Mouse (Mus musculus) neural tube, embryonic 15.5 days (tissue): ENCODE results near the gene Zfp383. TPM values are rescaled to one million over a fixed set of nuclear protein-coding genes. Genes with fewer than 3 reads are reported as not detected.
"Not testable (repeated sequence)": the region's sequence is repeated elsewhere in the genome, so short reads cannot be mapped to it uniquely, and the experiment has no call there.

ENCODE experiments used
- ATAC-seq: fragments of 200-750 bp; cut with Nextera tagmentation; 2 replicates; pipeline ENCODE4 v1.8.0; 2017; ENCODE audit warnings: mild to moderate bottlenecking, moderate TSS enrichment, moderate library complexity; ENCODE audit not compliant: low FRiP score
- H3K27ac ChIP-seq: fragments of 300-500 bp; sonication (generic); replicated peaks from 2 replicates; pipeline ENCODE4 v1.5.1; 2015; ENCODE audit warnings: mild to moderate bottlenecking, inconsistent platforms
- H3K27me3 ChIP-seq: fragments of 300-500 bp; sonication (generic); replicated peaks from 2 replicates; pipeline ENCODE4 v1.6.1; 2015; ENCODE audit warnings: inconsistent platforms
- H3K36me3 ChIP-seq: fragments of 300-500 bp; sonication (generic); 2 replicates; pipeline ENCODE4 v1.6.1; 2015; ENCODE audit warnings: inconsistent platforms
- H3K4me1 ChIP-seq: fragments of 300-500 bp; sonication (generic); 2 replicates; pipeline ENCODE4 v1.6.1; 2015; ENCODE audit warnings: inconsistent platforms
- H3K4me2 ChIP-seq: fragments of 300-500 bp; sonication (generic); 2 replicates; pipeline ENCODE4 v1.6.1; 2015; ENCODE audit warnings: inconsistent platforms, mild to moderate bottlenecking, moderate library complexity
- H3K4me3 ChIP-seq: fragments of 300-500 bp; sonication (generic); replicated peaks from 2 replicates; pipeline ENCODE4 v1.5.1; 2015; ENCODE audit warnings: mild to moderate bottlenecking, inconsistent platforms
- H3K9ac ChIP-seq: fragments of 300-500 bp; sonication (generic); replicated peaks from 2 replicates; pipeline ENCODE4 v1.6.1; 2015; ENCODE audit warnings: mild to moderate bottlenecking, inconsistent platforms
- H3K9me3 ChIP-seq: fragments of 300-500 bp; sonication (generic); replicated peaks from 2 replicates; pipeline ENCODE4 v1.6.1; 2016; ENCODE audit warnings: inconsistent platforms
- WGBS: fragments of 180-500 bp; shearing (Covaris S2); methylation state at CpG from one replicate; pipeline ENCODE4 v1.1.7; 2015; ENCODE audit warnings: mixed read lengths; 5-methylcytosine and 5-hydroxymethylcytosine counted together
- polyA plus RNA-seq: library from polyadenylated mRNA; unstranded; fragments of >200 nt; fragmentation: Nextera tagmentation; extraction: Ambion mirVana; gene quantifications from 2 replicates; pipeline ENCODE4 v1.2.1, GENCODE M21; 2015

Gene Zfp383
- 5.1 and 6.1 TPM in 2 replicates for polyA plus RNA-seq

DNA sequence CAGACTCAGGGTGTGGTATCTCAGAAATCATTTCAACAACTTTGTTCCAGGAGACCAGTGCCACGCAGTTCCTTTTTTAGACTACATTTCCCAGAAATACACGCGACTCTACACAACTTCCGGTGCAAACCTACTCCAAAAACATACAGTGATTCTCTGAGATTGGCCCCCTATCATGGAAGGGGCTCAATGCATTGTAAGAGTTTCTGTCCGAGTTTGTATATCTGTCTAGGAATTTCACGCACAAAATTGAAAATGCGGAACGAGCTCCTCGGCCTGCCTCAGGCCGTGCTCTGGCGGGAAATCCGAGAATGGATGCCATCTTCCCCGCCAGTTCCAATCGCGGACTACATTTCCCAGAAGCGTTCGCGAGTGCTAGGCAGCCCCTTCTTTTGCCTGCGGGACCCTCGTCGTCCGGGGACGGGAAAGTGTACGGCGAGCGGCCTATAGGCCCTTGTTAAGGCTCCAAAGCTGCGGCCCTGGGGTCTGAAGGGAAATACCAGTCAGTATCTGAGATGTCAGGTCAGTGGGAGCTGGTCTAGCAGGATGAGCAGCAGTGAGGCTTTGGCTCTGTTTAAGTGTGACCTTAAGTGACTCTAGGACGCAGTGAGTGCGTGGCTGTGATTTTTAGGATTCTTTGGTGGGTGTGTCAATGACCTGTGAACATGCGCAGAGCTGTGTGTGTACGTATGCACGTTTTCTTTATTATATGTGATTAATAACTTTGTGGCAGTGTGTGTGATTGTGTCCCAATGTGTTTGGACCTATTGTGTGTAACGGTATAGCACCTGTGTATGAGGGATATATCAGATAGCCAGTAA, at the start of gene Zfp383:
Gene Zfp383 (plus strand): TSS at position 94 of the 821 bp plus-strand sequence.
- no peaks in the 10 kb centered on the region for H3K9me3 ChIP-seq
- peaks cover 34% of the 10 kb centered on the region for H3K4me1 ChIP-seq
- H3K4me2 ChIP-seq: peak within 1 kb of the TSS; percentile 63
- H3K9ac ChIP-seq: peak within 1 kb of the TSS; percentile 71
- no peaks in the 10 kb centered on the region for H3K27me3 ChIP-seq
- peaks cover 29% of the 10 kb centered on the region for H3K36me3 ChIP-seq
- ATAC-seq: peak; percentile 83
- H3K4me3 ChIP-seq: peak within 1 kb of the TSS; percentile 81
- H3K27ac ChIP-seq: peak within 1 kb of the TSS; percentile 98
- under 1% methylated on average over 33 of the region's 33 CpGs for WGBS

DNA sequence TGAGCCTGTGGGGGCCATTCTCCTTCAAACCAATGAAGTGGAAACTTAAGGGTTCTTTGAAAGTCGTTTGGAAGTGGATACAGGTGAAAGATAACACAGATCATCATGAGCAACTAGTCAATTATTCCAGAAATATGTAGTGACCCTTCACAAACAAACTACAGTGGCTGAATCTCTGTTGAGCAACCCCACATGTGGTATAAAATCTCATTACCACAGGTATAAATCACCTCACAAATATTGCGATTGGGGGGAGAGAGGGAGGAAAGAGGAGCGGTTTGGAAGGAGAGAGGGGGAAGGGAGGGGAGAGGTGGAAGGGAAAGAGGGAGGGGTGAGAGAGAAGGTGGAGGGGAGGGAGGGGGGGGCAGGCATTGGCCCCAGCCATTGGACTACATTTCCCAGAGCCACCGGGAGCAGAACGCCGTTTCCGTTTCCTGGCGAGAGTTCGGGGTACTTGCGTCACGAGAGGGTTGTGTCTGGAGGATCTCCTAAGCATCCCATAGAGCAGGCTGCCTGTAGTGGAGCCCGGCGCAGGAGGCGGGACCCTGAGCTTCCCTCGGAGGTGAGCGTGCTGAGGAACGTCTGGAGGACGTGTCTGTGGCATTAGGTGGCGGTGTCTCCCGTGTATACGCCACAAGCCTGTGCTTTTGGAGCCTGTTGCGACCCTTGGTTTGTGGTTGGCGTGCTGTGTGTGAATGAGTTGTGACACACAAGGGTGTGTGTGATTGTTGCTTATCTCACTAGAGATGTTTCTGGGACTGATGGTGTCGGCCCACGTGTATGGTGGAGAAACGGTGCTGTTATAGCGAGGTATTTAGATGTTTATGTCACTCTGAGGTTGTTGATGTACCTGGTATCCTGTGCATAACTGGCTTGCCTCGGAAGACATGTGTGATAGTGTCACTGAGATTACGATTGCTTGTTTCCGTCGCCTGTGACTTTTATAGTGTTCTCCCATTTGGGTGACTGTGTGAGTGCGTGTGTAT, 48.2 kb upstream of the Zfp383 start, which contains the start of gene Zfp420:
Gene Zfp420 (plus strand): TSS at position 448 of the 986 bp plus-strand sequence.
- peak within 1 kb of the TSS; percentile 75 for H3K4me3 ChIP-seq
- peak within 1 kb of the TSS; percentile 73 for H3K4me2 ChIP-seq
- ATAC-seq: peak; percentile 97
- H3K27me3 ChIP-seq: no peaks in the 10 kb centered on the region
- 5% methylated on average over 32 of the region's 32 CpGs for WGBS
- no peaks in the 10 kb centered on the region for H3K9me3 ChIP-seq
- peaks cover 10% of the 10 kb centered on the region; the same call in 1 of the 2 replicates for H3K36me3 ChIP-seq
- H3K9ac ChIP-seq: peak within 1 kb of the TSS; percentile 77
- H3K4me1 ChIP-seq: peaks cover 12% of the 10 kb centered on the region
- peak within 1 kb of the TSS; percentile 81 for H3K27ac ChIP-seq

DNA sequence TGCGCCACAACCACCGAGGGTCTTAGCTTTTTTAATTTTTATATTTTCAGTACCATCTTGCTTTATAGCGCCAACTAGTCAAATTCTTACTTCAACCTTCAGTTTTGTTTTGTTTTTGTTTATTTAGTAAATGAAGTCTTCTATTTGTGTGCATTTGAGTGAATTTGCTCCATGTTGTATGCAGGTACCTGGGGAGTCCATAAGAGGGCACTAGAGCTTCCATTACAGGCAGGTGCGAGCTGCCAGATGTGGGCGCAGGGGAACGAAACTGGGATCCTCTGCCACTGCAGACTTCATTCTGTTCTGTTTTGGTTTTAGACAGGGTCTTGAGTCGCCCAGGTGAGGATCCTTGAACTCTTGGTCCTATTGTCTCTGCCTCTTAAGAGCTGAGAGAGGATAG, 46.4 kb upstream of the Zfp383 start:
- Histone ChIP-seq H3K4me2 (no peak overlapping the region), H3K9me3 (no peaks in the 10 kb centered on the region), H3K36me3 (peaks cover 10% of the 10 kb centered on the region; the same call in 1 of the 2 replicates), H3K27ac (no peak overlapping the region), H3K4me1 (peaks cover 12% of the 10 kb centered on the region), H3K27me3 (no peaks in the 10 kb centered on the region), H3K9ac (no peak overlapping the region), H3K4me3 (no peak overlapping the region)
- WGBS: 95% methylated on average over 7 of the region's 7 CpGs
- no peak for ATAC-seq

DNA sequence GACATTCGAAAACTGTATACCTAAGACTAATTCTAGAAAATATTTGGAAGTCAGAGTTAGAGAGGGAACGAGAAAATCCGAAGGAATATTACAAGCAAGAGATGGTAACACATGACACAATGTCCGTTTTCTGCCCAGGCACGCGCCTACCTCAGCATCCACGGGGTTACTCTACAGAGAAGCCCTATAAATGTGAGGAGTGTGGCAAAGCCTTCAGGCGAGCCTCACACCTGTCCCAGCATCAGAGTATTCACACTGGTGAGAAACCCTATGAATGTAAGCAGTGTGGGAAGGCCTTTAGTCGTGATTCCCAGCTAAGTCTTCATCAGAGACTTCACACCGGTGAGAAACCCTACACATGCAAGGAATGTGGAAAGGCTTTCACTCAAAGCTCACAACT, 33.8 kb upstream of the Zfp383 start:
- Histone ChIP-seq H3K4me3 (no peak overlapping the region), H3K36me3 (peaks cover 73% of the 10 kb centered on the region), H3K27me3 (no peaks in the 10 kb centered on the region), H3K27ac (no peak overlapping the region), H3K9ac (no peak overlapping the region), H3K4me1 (no peaks in the 10 kb centered on the region), H3K4me2 (no peak overlapping the region), H3K9me3 (peaks cover 34% of the 10 kb centered on the region)
- no peak for ATAC-seq
- WGBS: 94% methylated on average over 10 of the region's 10 CpGs

DNA sequence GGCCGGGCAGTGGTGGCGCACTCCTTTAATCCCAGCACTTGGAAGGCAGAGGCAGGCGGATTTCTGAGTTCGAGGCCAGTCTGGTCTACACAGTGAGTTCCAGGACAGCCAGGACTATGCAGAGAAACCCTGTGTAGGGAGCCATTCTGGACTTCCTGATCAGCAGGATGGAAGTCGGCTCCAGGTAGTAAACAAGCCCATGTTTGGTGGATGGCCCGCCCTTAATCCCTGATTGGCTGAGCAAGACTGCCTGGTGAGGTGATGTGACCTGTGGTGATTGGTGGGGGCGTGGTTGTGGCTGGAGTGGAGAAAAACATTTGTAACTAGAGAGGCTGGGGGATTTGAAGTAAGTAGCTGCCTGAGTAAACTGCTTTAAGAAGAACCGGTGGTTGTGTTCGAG, 30.5 kb upstream of the Zfp383 start:
- peaks cover 29% of the 10 kb centered on the region for H3K9me3 ChIP-seq
- H3K27ac ChIP-seq, H3K4me1 ChIP-seq, H3K4me2 ChIP-seq, H3K4me3 ChIP-seq, ATAC-seq, H3K27me3 ChIP-seq, H3K9ac ChIP-seq: not testable (repeated sequence)
- H3K36me3 ChIP-seq: peaks cover 57% of the 10 kb centered on the region
- 97% methylated on average over 9 of the region's 9 CpGs for WGBS

DNA sequence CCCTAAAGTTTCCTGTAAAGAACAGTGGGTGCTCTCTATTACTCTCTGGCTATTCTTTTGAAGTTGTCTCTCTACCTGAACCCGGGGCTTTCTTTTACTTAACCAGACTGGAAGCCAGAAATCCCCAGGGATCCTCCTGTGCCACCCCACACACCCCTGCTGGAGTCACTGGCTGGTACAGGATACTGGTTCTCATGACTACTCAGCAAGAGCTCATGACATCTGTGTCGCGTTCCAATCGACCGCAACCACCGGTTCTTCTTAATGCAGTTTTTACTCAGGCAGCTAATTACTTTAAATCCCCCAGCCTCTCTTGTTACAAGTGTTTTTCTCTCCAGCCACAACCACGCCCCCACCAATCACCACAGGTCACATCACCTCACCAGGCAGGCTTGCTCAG, 28.0 kb upstream of the Zfp383 start:
- Histone ChIP-seq H3K36me3 (peaks cover 38% of the 10 kb centered on the region), H3K9me3 (peaks cover 15% of the 10 kb centered on the region), H3K9ac (no peak overlapping the region), H3K27ac (no peak overlapping the region), H3K4me2 (no peak overlapping the region), H3K27me3 (no peaks in the 10 kb centered on the region), H3K4me3 (no peak overlapping the region), H3K4me1 (no peaks in the 10 kb centered on the region)
- no peak for ATAC-seq
- WGBS: 77% methylated on average over 7 of the region's 7 CpGs

DNA sequence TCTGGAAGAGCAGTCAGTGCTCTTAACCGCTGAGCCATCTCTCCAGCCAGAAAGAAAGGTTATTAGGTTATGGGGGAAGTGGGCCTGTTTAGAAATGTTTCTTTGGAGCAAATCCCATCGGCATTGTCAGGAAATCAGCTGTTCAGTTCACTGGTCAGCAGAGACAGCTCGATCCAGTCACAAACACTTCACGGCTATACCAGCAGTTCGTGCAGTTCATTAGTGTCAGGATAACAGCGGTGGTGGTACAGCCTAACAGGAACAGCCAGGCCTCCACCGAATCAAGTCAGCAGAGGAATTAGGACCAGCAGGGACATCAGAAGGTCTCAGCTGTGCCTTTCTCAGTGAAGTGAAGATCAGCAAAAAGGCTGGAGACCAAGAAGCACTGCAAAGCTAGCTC, 27.1 kb upstream of the Zfp383 start:
- no peak overlapping the region for H3K27ac ChIP-seq
- 89% methylated on average over 7 of the region's 7 CpGs for WGBS
- peaks cover 30% of the 10 kb centered on the region for H3K36me3 ChIP-seq
- no peak for ATAC-seq
- H3K4me2 ChIP-seq: no peak overlapping the region
- H3K4me3 ChIP-seq: no peak overlapping the region
- no peak overlapping the region for H3K9ac ChIP-seq
- no peaks in the 10 kb centered on the region for H3K27me3 ChIP-seq
- H3K4me1 ChIP-seq: no peaks in the 10 kb centered on the region
- peaks cover 13% of the 10 kb centered on the region for H3K9me3 ChIP-seq

DNA sequence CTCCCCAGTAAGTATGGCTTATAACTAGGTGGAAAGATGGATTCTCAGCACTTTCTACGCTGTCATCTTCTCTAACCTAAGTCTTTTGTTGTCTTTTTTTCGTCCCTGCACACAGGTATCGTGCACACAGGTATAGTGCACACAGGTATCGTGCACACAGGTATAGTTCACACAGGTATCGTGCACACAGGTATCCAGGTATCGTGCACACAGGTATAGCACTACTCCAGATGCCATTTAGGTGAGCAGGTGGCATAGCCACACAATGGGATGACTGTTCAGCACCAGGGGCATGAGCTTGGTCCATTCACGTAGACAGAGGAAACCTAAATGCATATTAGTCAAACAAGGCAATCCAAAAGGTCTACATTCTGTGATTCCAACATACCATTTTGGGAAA, 17.5 kb upstream of the Zfp383 start:
- WGBS: 97% methylated on average over 7 of the region's 7 CpGs
- H3K9ac ChIP-seq: no peak overlapping the region

DNA sequence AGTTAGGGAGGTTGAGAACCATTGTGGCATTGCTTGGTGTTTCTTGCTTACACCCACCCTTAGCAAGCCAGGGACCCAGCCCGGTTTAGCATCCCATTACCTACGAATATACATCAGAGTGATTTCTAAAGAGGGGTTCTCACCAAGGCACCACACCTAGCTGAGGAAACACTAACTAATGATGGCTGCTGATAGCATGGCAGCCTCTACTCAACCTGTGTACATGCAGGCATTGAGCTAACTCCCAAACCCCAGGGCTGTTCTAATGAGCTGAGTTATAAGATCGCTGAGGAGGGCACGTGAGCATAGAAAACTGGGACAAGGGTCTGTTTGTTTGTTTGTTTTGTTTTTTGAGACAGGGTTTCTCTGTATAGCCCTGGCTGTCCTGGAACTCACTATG, 15.3 kb upstream of the Zfp383 start:
- no peak overlapping the region for H3K9ac ChIP-seq
- no peak overlapping the region for H3K4me2 ChIP-seq
- no peak overlapping the region for H3K4me3 ChIP-seq
- no peaks in the 10 kb centered on the region for H3K4me1 ChIP-seq
- 98% methylated on average over 4 of the region's 4 CpGs for WGBS
- no peak for ATAC-seq
- peaks cover 77% of the 10 kb centered on the region for H3K36me3 ChIP-seq
- H3K9me3 ChIP-seq: peaks cover 49% of the 10 kb centered on the region
- no peaks in the 10 kb centered on the region for H3K27me3 ChIP-seq
- H3K27ac ChIP-seq: no peak overlapping the region

More for the DNA sequence above, 17.5 kb upstream of the Zfp383 start:
- H3K27ac ChIP-seq: no peak overlapping the region
- no peaks in the 10 kb centered on the region for H3K27me3 ChIP-seq
- H3K4me1 ChIP-seq: no peaks in the 10 kb centered on the region
- ATAC-seq: no peak
- H3K4me2 ChIP-seq: no peak overlapping the region
- H3K36me3 ChIP-seq: peaks cover 55% of the 10 kb centered on the region
- no peak overlapping the region for H3K4me3 ChIP-seq
- peaks cover 64% of the 10 kb centered on the region for H3K9me3 ChIP-seq

DNA sequence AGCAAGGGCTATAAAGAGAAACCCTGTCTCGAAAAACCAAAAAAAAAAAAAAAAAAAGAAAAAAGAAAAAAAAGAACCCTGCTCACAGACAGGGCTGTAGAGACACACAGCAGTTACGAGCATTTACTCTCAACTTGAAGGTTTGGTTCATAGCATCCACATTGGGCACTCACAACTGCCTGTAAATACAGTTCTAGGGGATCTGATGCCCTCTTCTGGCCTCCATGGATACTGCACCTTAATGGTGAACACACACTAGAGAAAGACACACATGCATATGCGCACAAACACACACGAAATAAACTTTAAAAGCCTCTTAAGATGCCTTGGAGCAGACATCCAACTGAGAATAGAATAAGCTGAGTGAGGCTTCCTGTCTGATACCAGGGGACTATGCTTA, 9.7 kb upstream of the Zfp383 start:
- Histone ChIP-seq H3K9me3 (peaks cover 27% of the 10 kb centered on the region), H3K4me2 (no peak overlapping the region), H3K36me3 (peaks cover 88% of the 10 kb centered on the region), H3K4me1 (no peaks in the 10 kb centered on the region), H3K4me3 (no peak overlapping the region), H3K27me3 (no peaks in the 10 kb centered on the region), H3K27ac (no peak overlapping the region), H3K9ac (no peak overlapping the region)
- no peak for ATAC-seq
- WGBS: 94% methylated on average over 4 of the region's 4 CpGs

DNA sequence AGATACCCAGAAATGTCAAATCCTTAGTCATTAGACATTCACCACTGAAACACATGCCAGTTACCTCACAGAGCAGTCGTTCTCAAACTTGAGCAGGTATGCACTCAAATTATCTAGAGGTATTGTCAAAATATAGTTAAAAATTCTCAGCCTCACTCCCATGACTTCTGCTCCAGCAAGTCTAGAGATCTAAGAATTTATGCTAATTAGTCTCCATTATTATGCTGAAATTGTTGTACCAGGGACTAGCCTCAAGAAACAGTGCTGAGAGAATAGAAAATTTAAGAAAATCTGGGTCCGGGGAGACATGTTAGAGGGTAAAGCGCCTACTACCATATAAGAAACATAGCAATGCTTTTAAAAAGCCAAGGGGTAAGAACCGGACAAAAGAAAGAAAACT, 3.9 kb upstream of the Zfp383 start:
- Histone ChIP-seq H3K36me3 (peaks cover 36% of the 10 kb centered on the region), H3K9ac (no peak overlapping the region), H3K4me1 (peaks cover 14% of the 10 kb centered on the region), H3K4me3 (no peak overlapping the region), H3K9me3 (no peaks in the 10 kb centered on the region), H3K4me2 (no peak overlapping the region), H3K27ac (no peak overlapping the region), H3K27me3 (no peaks in the 10 kb centered on the region)
- WGBS: 96% methylated on average over 4 of the region's 4 CpGs
- no peak for ATAC-seq
